Mouse (Mus musculus) forebrain, postnatal 0 days (tissue): ENCODE data around the gene Vmn2r69. TPM values are rescaled to one million over a fixed set of nuclear protein-coding genes. Genes with fewer than 3 reads are reported as not detected.

Experiments used
- ATAC-seq: fragments of 200-750 bp; cut with Nextera tagmentation; 2 replicates; pipeline ENCODE4 v1.8.0; 2017; ENCODE audit warnings: mild to moderate bottlenecking, moderate library complexity
- DNase-seq: peaks from one replicate; pipeline ENCODE4 v3.0.0-alpha.2; 2015
- H3K27ac ChIP-seq: fragments of 300-500 bp; sonication (generic); 2 replicates; pipeline ENCODE4 v1.5.1; 2014; ENCODE audit warnings: low read depth, mild to moderate bottlenecking, antibody characterized with exemption, low read length, moderate library complexity, mixed read lengths
- H3K27me3 ChIP-seq: fragments of 300-500 bp; sonication (generic); 2 replicates; pipeline ENCODE4 v1.6.1; 2014; ENCODE audit warnings: mild to moderate bottlenecking, low read length, mixed read lengths; ENCODE audit not compliant: insufficient read depth
- H3K36me3 ChIP-seq: fragments of 300-500 bp; sonication (generic); 2 replicates; pipeline ENCODE4 v1.6.1; 2014; ENCODE audit warnings: mild to moderate bottlenecking, moderate library complexity; ENCODE audit not compliant: insufficient read depth
- H3K4me1 ChIP-seq: fragments of 300-500 bp; sonication (generic); 2 replicates; pipeline ENCODE4 v1.6.1; 2014; ENCODE audit warnings: antibody characterized with exemption; ENCODE audit not compliant: insufficient read depth
- H3K4me2 ChIP-seq: fragments of 300-500 bp; sonication (generic); 2 replicates; pipeline ENCODE4 v1.6.1; 2014; ENCODE audit warnings: low read depth, mild to moderate bottlenecking, moderate library complexity
- H3K4me3 ChIP-seq: fragments of 300-500 bp; sonication (generic); 2 replicates; pipeline ENCODE4 v1.5.1; 2014; ENCODE audit warnings: low read depth, low read length, mixed read lengths
- H3K9ac ChIP-seq: fragments of 300-500 bp; sonication (generic); 2 replicates; pipeline ENCODE4 v1.6.1; 2014; ENCODE audit warnings: mild to moderate bottlenecking
- H3K9me3 ChIP-seq: fragments of 300-500 bp; sonication (generic); 2 replicates; pipeline ENCODE4 v1.6.1; 2016; ENCODE audit warnings: low read length
- CTCF ChIP-seq: sonication (generic); IDR thresholded peaks from 2 replicates; pipeline ENCODE4 v1.5.1; 2016; ENCODE audit warnings: antibody characterized with exemption, control low read depth, low read depth
- WGBS: fragments of 180-500 bp; shearing (Covaris S2); extraction: QIAGEN DNeasy Blood & Tissue Kit; methylation state at CpG from one replicate; pipeline ENCODE4 v1.1.7; 2014; 5-methylcytosine and 5-hydroxymethylcytosine counted together
- polyA plus RNA-seq: library from polyadenylated mRNA; unstranded; fragments of >200 nt; fragmentation: Nextera tagmentation; extraction: Ambion mirVana; gene quantifications from 2 replicates; pipeline ENCODE4 v1.2.1, GENCODE M21; 2015
- total RNA-seq: library from RNA; depleted of rRNA; stranded (reverse); fragments of >200 nt; gene quantifications from 2 replicates; pipeline ENCODE4 v1.2.3, GENCODE M21; 2014; rRNA removed

Gene Vmn2r69
- total RNA-seq (not detected in 2 replicates), polyA plus RNA-seq (not detected in 2 replicates)

DNA sequence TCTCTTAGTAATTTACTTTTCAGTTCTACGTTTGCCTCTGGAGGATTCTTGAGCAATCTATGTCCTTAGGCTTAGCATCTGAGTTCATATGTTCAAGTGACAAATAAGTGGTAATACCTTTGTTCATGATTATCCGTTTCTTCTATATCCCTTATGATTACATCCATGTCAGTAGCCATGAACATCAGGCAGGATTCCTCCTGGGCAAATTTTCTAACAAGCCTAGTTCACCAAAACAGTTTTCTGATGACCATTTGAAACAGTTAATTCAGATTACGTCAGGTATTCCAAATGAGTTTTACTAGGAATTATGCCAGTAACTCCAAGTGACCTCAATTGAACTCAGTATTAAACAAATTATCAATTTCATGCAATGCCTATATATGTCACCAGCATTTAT is at the start of gene Vmn2r69:
Vmn2r69 (minus strand) TSS at position 101 of the 400 bp plus-strand sequence.
- ATAC-seq (no peak), DNase-seq (no peak)
- Histone ChIP-seq H3K9ac (no peak within 1 kb of the TSS), H3K4me2 (no peak within 1 kb of the TSS), H3K36me3 (no peaks in the 10 kb centered on the region), H3K4me1 (no peaks in the 10 kb centered on the region), H3K27me3 (no peaks in the 10 kb centered on the region), H3K4me3 (no peak within 1 kb of the TSS), H3K9me3 (no peaks in the 10 kb centered on the region), H3K27ac (no peak within 1 kb of the TSS)
- 75% methylated on average over 3 of the region's 3 CpGs for whole genome bisulfite sequencing
- no peak for TF ChIP-seq CTCF

Other genes with a start within 250 kb of the Vmn2r69 start
- not detected in 2 replicates for gene Vmn2r68, start 178.1 kb downstream of the Vmn2r69 start, total RNA-seq
- gene Vmn2r68, start 178.1 kb downstream of the Vmn2r69 start, polyA plus RNA-seq = not detected in 2 replicates
- not detected in 2 replicates for gene Vmn2r71, start 147.2 kb upstream of the Vmn2r69 start, total RNA-seq
- not detected in 2 replicates for gene Vmn2r71, start 147.2 kb upstream of the Vmn2r69 start, polyA plus RNA-seq
- gene Vmn2r70, start 153.3 kb upstream of the Vmn2r69 start, total RNA-seq = not detected in 2 replicates
- gene Vmn2r70, start 153.3 kb upstream of the Vmn2r69 start, polyA plus RNA-seq = not detected in 2 replicates